Mouse (Mus musculus): ENCODE results near the gene Acer2. TPM values are rescaled to one million over a fixed set of nuclear protein-coding genes. Genes with fewer than 3 reads are reported as not detected.

The Acer2 gene
- total and polyA plus RNA-seq, 3 experiments: 0.35 to 0.84 TPM; not detected in 1

DNA sequence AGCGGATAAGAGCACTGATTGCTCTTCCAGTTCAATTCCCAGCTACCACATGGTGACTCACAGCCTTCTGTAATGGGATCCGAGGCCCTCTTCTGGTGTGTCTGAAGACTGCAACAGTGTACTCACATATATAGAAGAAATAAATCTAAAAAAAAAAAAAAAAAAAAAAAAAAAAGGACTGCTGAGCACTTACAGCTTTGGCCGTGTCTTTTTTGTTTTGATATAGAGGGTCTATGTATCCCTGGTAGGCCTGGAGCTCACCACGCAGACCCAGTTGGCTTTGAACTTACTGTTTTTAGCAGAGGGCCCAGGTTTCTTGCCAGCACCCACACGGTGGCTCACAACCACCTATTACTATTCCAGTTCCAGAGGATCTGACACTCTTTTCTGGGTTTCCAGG, 10.1 kb upstream of the Acer2 start:
- no peaks in the 10 kb centered on the region for H3K9me3 ChIP-seq (replicated peaks; ENCODE audit: insufficient read depth, low read length)
- TF ChIP-seq ZNF384 (IDR thresholded peaks at IDR 0.05; ENCODE audit: low read depth, low read length): peak; percentile 57
- TF ChIP-seq GABPA (IDR thresholded peaks at IDR 0.05; ENCODE audit: low read depth, low read length): no peak
- H3K36me3 ChIP-seq (ENCODE audit: control insufficient read depth in 1 of 2, insufficient read depth in 2 of 2, low read length in 2 of 2): no peaks in the 10 kb centered on the region
- peaks cover 0 to 4% of the 10 kb centered on the region in 2 experiments; a peak in 3 of 4 replicates for H3K4me1 ChIP-seq (ENCODE audit: control insufficient read depth in 1 of 2, insufficient read depth in 2 of 2, low read length in 2 of 2)
- H3K27me3 ChIP-seq (ENCODE audit: control insufficient read depth in 1 of 2, insufficient read depth in 2 of 2, low read length in 2 of 2): peaks cover 0 to 2% of the 10 kb centered on the region in 2 experiments; a peak in 1 of 4 replicates
- no peak overlapping the region for H3K9ac ChIP-seq (ENCODE audit: control insufficient read depth, low read depth, low read length, poor library complexity, severe bottlenecking)
- H3K27ac ChIP-seq (ENCODE audit: control insufficient read depth, low read depth, low read length): no peak overlapping the region
- H3K79me2 ChIP-seq (ENCODE audit: control insufficient read depth, insufficient read depth, low read length, poor library complexity): no peaks in the 10 kb centered on the region
- no peak overlapping the region for H3K4me3 ChIP-seq (ENCODE audit: control insufficient read depth in 1 of 2, insufficient read depth in 1 of 2, low read depth in 2 of 2, low read length in 2 of 2)
- DNase-seq (ENCODE audit: low read depth, low spot score): no peak

DNA sequence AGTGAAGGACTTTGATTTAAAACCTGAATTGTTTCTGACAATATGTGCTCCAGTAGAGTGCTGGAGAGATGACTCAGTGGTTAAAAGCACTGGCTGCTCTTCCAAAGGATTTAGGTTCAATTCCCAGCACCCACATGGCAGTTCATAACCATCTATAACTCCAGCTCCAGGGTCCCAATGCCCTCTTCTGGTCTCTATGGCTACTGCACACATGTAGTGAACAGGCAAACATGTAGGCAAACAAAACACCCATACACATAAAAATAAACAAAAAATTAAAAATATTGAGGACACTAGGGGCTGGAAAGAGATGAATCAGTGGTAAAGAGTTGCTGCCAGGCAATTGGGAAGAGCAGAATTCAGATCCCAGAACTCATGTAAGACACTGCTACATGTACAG, 2.2 kb upstream of the Acer2 start:
- Histone ChIP-seq H3K9ac (ENCODE audit: control insufficient read depth, low read depth, low read length, poor library complexity, severe bottlenecking) (no peak overlapping the region), H3K27ac (ENCODE audit: control insufficient read depth, low read depth, low read length) (no peak overlapping the region), H3K36me3 (ENCODE audit: control insufficient read depth in 1 of 2, insufficient read depth in 2 of 2, low read length in 2 of 2) (peaks cover 0 to 5% of the 10 kb centered on the region in 2 experiments; a peak in 1 of 4 replicates), H3K4me1 (ENCODE audit: control insufficient read depth in 1 of 2, insufficient read depth in 2 of 2, low read length in 2 of 2) (peaks cover 0 to 8% of the 10 kb centered on the region in 2 experiments; a peak in 2 of 4 replicates), H3K27me3 (ENCODE audit: control insufficient read depth in 1 of 2, insufficient read depth in 2 of 2, low read length in 2 of 2) (no peaks in the 10 kb centered on the region; a peak in 1 of 4 replicates), H3K79me2 (ENCODE audit: control insufficient read depth, insufficient read depth, low read length, poor library complexity) (no peaks in the 10 kb centered on the region; the same call in 1 of the 2 replicates), H3K4me3 (ENCODE audit: control insufficient read depth in 1 of 2, insufficient read depth in 1 of 2, low read depth in 2 of 2, low read length in 2 of 2) (no peak overlapping the region), H3K9me3 (replicated peaks; ENCODE audit: insufficient read depth, low read length) (no peaks in the 10 kb centered on the region)
- TF ChIP-seq MYC (IDR thresholded peaks at IDR 0.05; ENCODE audit: low read depth, low read length) (no peak), HCFC1 (IDR thresholded peaks at IDR 0.05; ENCODE audit: low read depth, low read length) (no peak), MYB (IDR thresholded peaks at IDR 0.05; ENCODE audit: low read depth, low read length) (no peak), POLR2A (IDR thresholded peaks at IDR 0.05; ENCODE audit: control insufficient read depth in 1 of 2, insufficient read depth in 1 of 2, low read depth in 1 of 2, low read length in 2 of 2, poor library complexity in 1 of 2) (no peak), EP300 (IDR thresholded peaks at IDR 0.05; ENCODE audit: low read depth in 1 of 2, low read length in 2 of 2) (no peak), CTCF (IDR thresholded peaks at IDR 0.05 in 2 of 3, conservative IDR thresholded peaks at IDR 0.05 in 1 of 3; ENCODE audit: control insufficient read depth in 1 of 3, insufficient read depth in 1 of 3, low read depth in 2 of 3, low read length in 3 of 3, poor library complexity in 1 of 3, severe bottlenecking in 1 of 3) (peak; percentile 2 to 27 (median 20); a peak in 2 of 6 replicates), ZMIZ1 (IDR thresholded peaks at IDR 0.05; ENCODE audit: low read depth, low read length) (no peak)
- DNase-seq (ENCODE audit: low read depth, low spot score): peak; percentile 29

DNA sequence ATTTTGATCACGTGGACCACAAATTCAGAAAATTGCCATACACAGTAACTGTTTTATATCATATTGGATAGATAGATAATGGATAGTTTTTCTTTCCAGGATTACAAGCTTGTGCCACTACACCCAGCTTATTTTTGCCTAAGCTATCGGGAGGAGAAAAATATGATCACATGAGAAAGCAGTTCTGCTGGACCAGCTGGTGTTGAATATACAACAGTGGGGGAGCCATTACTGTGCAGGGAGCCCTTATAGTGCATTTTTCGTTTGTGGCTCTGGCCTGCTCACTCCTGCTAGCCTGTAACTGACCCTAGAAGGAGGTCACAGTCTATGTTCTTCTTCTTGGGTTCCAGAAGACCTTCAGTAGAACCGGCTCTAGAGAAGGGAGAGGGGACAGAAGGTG, 1.1 kb upstream of the Acer2 start:
- Histone ChIP-seq H3K27me3 (ENCODE audit: control insufficient read depth in 1 of 2, insufficient read depth in 2 of 2, low read length in 2 of 2) (no peaks in the 10 kb centered on the region; a peak in 1 of 4 replicates), H3K9me3 (replicated peaks; ENCODE audit: insufficient read depth, low read length) (no peaks in the 10 kb centered on the region)

More for the DNA sequence above, 1.1 kb upstream of the Acer2 start:
- H3K27ac ChIP-seq (ENCODE audit: control insufficient read depth, low read depth, low read length): no peak overlapping the region
- H3K9ac ChIP-seq (ENCODE audit: control insufficient read depth, low read depth, low read length, poor library complexity, severe bottlenecking): no peak overlapping the region
- no peak for TF ChIP-seq CHD1 (IDR thresholded peaks at IDR 0.05; ENCODE audit: low read depth, low read length)
- no peak for TF ChIP-seq MAX (IDR thresholded peaks at IDR 0.05; ENCODE audit: low read length)
- no peak for TF ChIP-seq RCOR1 (IDR thresholded peaks at IDR 0.05; ENCODE audit: low read depth, low read length)
- TF ChIP-seq JUND (IDR thresholded peaks at IDR 0.05; ENCODE audit: low read depth, low read length): no peak
- no peak for TF ChIP-seq MXI1 (IDR thresholded peaks at IDR 0.05; ENCODE audit: low read depth, low read length)
- TF ChIP-seq NRF1 (IDR thresholded peaks at IDR 0.05; ENCODE audit: insufficient read depth, low read depth, low read length, poor library complexity, severe bottlenecking): no peak
- no peak for TF ChIP-seq MYC (IDR thresholded peaks at IDR 0.05; ENCODE audit: low read depth, low read length)
- no peak for TF ChIP-seq ZMIZ1 (IDR thresholded peaks at IDR 0.05; ENCODE audit: low read depth, low read length)
- no peaks in the 10 kb centered on the region; the same call in 1 of the 2 replicates for H3K79me2 ChIP-seq (ENCODE audit: control insufficient read depth, insufficient read depth, low read length, poor library complexity)
- H3K36me3 ChIP-seq (ENCODE audit: control insufficient read depth in 1 of 2, insufficient read depth in 2 of 2, low read length in 2 of 2): peaks cover 0 to 5% of the 10 kb centered on the region in 2 experiments; a peak in 1 of 4 replicates
- no peak for DNase-seq (ENCODE audit: low read depth, low spot score)
- H3K4me1 ChIP-seq (ENCODE audit: control insufficient read depth in 1 of 2, insufficient read depth in 2 of 2, low read length in 2 of 2): peaks cover 0 to 8% of the 10 kb centered on the region in 2 experiments; a peak in 2 of 4 replicates
- H3K4me3 ChIP-seq (ENCODE audit: control insufficient read depth in 1 of 2, insufficient read depth in 1 of 2, low read depth in 2 of 2, low read length in 2 of 2): no peak overlapping the region
